Mouse (Mus musculus) testis, adult 2 months (tissue): ENCODE measurements around the gene Prdm16.
A peak's percentile ranks its signal among the peaks of the same experiment; 100 is the strongest.

Experiments
- CTCF ChIP-seq: fragments of 200-500 bp; IDR thresholded peaks from 2 replicates; pipeline ENCODE4 v1.5.1; 2012; ENCODE audit warnings: low read depth, mild to moderate bottlenecking, inconsistent platforms, low read length, moderate library complexity; ENCODE audit not compliant: control insufficient read depth, insufficient read depth, insufficient replicate concordance
- POLR2A ChIP-seq: fragments of 200-500 bp; IDR thresholded peaks from 2 replicates; pipeline ENCODE4 v1.6.1; 2012; ENCODE audit warnings: low read depth, mild to moderate bottlenecking, inconsistent platforms, low read length, moderate library complexity; ENCODE audit not compliant: control insufficient read depth

- TF ChIP-seq POLR2A (no peak), CTCF (0 out of 2 replicates have a peak, but pooled peaks have one; percentile 0)
Measured at GRCm38 (mm10) chr4:154328431-154328830, 308.2 kb downstream of the Prdm16 start.
